Mouse (Mus musculus): ENCODE data around the gene Olfr123.

The Olfr123 gene

DNA sequence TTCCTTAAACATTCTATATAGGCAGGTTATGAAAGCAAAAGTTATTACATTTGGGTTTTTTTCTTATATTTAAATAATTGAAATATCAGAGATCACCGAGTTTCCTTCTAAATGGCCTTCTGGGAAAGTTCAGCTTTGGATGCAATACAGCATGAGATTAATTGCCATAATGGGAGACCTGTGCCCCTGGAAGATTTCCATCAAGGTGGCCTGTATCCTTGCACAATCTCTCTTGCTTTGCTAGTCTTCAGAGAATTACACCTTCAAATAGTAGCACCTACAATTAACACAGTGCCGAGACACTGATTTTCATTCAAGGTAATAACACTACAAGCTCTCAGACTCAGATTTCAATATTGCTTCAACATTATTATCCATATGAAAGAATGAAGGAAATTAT, at the start of gene Olfr123:
Olfr123 (plus strand) TSS at position 301 of the 400 bp plus-strand sequence.
- DNase-seq, result no peak

GRCm38 (mm10) chr17:37768307-37768706, 25.0 kb upstream of the Olfr123 start, which contains the start of gene Olfr122:
Gene Olfr122, plus strand, starts transcription at chr17:37768607.
- no peak for DNase-seq

GRCm38 (mm10) chr17:37799588-37799987, 6.3 kb downstream of the Olfr123 start, which contains the start of gene Olfr124:
Gene Olfr124, plus strand, starts transcription at chr17:37799888.
- DNase-seq, result no peak

- DNase-seq, result no peak
Measured at GRCm38 (mm10) chr17:37832649-37833048, 39.3 kb downstream of the Olfr123 start, which contains the start of gene Olfr125. Gene Olfr125, plus strand, starts transcription at chr17:37832949.

DNA sequence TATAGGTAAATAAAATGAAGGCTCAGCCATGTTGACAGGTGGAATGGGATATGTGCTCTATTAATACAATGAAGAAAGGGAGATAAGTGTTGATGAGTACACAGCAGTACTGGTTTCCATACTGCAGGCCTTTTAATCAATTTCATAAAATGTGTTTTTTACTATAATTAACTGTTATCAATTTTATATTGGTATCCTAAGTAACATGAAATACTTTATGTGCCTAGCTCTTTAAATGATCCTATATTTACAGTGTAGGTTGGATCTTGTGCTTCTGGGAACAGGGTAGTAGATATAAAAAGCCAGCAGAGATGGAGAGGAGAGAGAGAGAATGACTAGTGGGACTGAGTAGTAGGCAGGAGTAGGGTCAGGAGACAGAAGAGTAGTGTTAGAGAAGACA, 53.9 kb downstream of the Olfr123 start, which contains the start of gene Olfr126:
Olfr126 (plus strand) TSS at position 301 of the 400 bp plus-strand sequence.
- DNase-seq, result no peak

Data from cerebellum, adult 9-10 months (tissue).